Mouse (Mus musculus): ENCODE results near the gene Ldlr. TPM values are rescaled to one million over a fixed set of nuclear protein-coding genes. Genes with fewer than 3 reads are reported as not detected.

Gene Ldlr
- total and polyA plus RNA-seq, 3 experiments, result 69.1 to 90.6 TPM; not detected in 1

GRCm38 (mm10) chr9:21728261-21728832 lies 5.1 kb downstream of the Ldlr start:
- TF ChIP-seq POLR2AphosphoS2 (IDR thresholded peaks at IDR 0.05; ENCODE audit: low read length) (no peak), UBTF (IDR thresholded peaks at IDR 0.05; ENCODE audit: borderline replicate concordance, insufficient read depth, low read depth, low read length) (0 out of 2 replicates have a peak, but pooled peaks have one; percentile 5)
- no peaks in the 10 kb centered on the region for H3K9me3 ChIP-seq (replicated peaks; ENCODE audit: insufficient read depth, low read length)
- H3K79me2 ChIP-seq (ENCODE audit: control insufficient read depth, insufficient read depth, low read length, poor library complexity), result peaks cover 60% of the 10 kb centered on the region
- H3K36me3 ChIP-seq (ENCODE audit: control insufficient read depth in 1 of 2, insufficient read depth in 2 of 2, low read length in 2 of 2), result peaks cover 22 to 41% of the 10 kb centered on the region in 2 experiments
- H3K9ac ChIP-seq (ENCODE audit: control insufficient read depth, low read depth, low read length, poor library complexity, severe bottlenecking), result no peak overlapping the region
- peaks cover 10 to 37% of the 10 kb centered on the region in 2 experiments; a peak in 3 of 4 replicates for H3K4me1 ChIP-seq (ENCODE audit: control insufficient read depth in 1 of 2, insufficient read depth in 2 of 2, low read length in 2 of 2)
- no peak overlapping the region for H3K4me3 ChIP-seq (ENCODE audit: control insufficient read depth in 1 of 2, insufficient read depth in 1 of 2, low read depth in 2 of 2, low read length in 2 of 2)
- DNase-seq (ENCODE audit: low read depth, low spot score), result no peak
- H3K27ac ChIP-seq (ENCODE audit: control insufficient read depth, low read depth, low read length), result no peak overlapping the region
- H3K27me3 ChIP-seq (ENCODE audit: control insufficient read depth in 1 of 2, insufficient read depth in 2 of 2, low read length in 2 of 2), result no peaks in the 10 kb centered on the region

DNA sequence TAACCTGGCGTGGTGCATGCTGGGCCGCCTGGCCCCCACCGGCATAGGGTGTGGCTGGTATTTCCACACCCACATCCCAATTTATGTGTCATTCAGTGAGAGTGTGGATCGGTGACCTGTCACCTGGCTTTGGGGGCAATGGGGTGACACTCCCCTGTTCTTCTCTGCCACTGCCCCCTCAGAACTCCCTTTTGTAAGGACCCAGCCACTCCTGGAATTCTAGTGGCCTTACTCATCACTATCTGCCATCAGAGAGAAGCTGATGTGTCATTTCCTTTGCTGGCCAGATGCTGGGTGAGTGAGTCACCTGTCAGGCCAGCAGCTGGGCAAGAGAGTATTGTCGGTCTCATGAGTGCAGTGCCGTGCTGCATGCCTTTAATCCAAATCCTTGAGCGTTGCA lies 6.0 kb downstream of the Ldlr start:
- H3K4me1 ChIP-seq (ENCODE audit: control insufficient read depth in 1 of 2, insufficient read depth in 2 of 2, low read length in 2 of 2), result peaks cover 10 to 37% of the 10 kb centered on the region in 2 experiments; a peak in 3 of 4 replicates
- peaks cover 22 to 50% of the 10 kb centered on the region in 2 experiments for H3K36me3 ChIP-seq (ENCODE audit: control insufficient read depth in 1 of 2, insufficient read depth in 2 of 2, low read length in 2 of 2)
- peaks cover 57% of the 10 kb centered on the region for H3K79me2 ChIP-seq (ENCODE audit: control insufficient read depth, insufficient read depth, low read length, poor library complexity)
- H3K9me3 ChIP-seq (replicated peaks; ENCODE audit: insufficient read depth, low read length), result no peaks in the 10 kb centered on the region
- peak; percentile 59 for DNase-seq (ENCODE audit: low read depth, low spot score)
- no peak overlapping the region for H3K27ac ChIP-seq (ENCODE audit: control insufficient read depth, low read depth, low read length)
- H3K4me3 ChIP-seq (ENCODE audit: control insufficient read depth in 1 of 2, insufficient read depth in 1 of 2, low read depth in 2 of 2, low read length in 2 of 2), result no peak overlapping the region
- no peak overlapping the region for H3K9ac ChIP-seq (ENCODE audit: control insufficient read depth, low read depth, low read length, poor library complexity, severe bottlenecking)
- TF ChIP-seq POLR2A (IDR thresholded peaks at IDR 0.05; ENCODE audit: control insufficient read depth in 1 of 2, insufficient read depth in 1 of 2, low read depth in 1 of 2, low read length in 2 of 2, poor library complexity in 1 of 2), result 0 out of 4 replicates have a peak, but pooled peaks of 1 of the 2 experiments have one; percentile 20
- TF ChIP-seq NELFE (IDR thresholded peaks at IDR 0.05; ENCODE audit: low read depth, low read length), result no peak
- no peaks in the 10 kb centered on the region for H3K27me3 ChIP-seq (ENCODE audit: control insufficient read depth in 1 of 2, insufficient read depth in 2 of 2, low read length in 2 of 2)

GRCm38 (mm10) chr9:21732288-21732687 lies 9.0 kb downstream of the Ldlr start:
- H3K27ac ChIP-seq (ENCODE audit: control insufficient read depth, low read depth, low read length), result no peak overlapping the region
- H3K4me1 ChIP-seq (ENCODE audit: control insufficient read depth in 1 of 2, insufficient read depth in 2 of 2, low read length in 2 of 2), result peaks cover 0 to 14% of the 10 kb centered on the region in 2 experiments; a peak in 2 of 4 replicates
- no peak for DNase-seq (ENCODE audit: low read depth, low spot score)
- H3K79me2 ChIP-seq (ENCODE audit: control insufficient read depth, insufficient read depth, low read length, poor library complexity), result peaks cover 30% of the 10 kb centered on the region
- TF ChIP-seq RCOR1 (IDR thresholded peaks at IDR 0.05; ENCODE audit: low read depth, low read length), result no peak
- peak; percentile 92; the same call in 1 of the 2 replicates for TF ChIP-seq POLR2AphosphoS5 (IDR thresholded peaks at IDR 0.05; ENCODE audit: borderline replicate concordance, low read depth, low read length)
- H3K9ac ChIP-seq (ENCODE audit: control insufficient read depth, low read depth, low read length, poor library complexity, severe bottlenecking), result no peak overlapping the region
- H3K27me3 ChIP-seq (ENCODE audit: control insufficient read depth in 1 of 2, insufficient read depth in 2 of 2, low read length in 2 of 2), result no peaks in the 10 kb centered on the region
- peaks cover 8 to 76% of the 10 kb centered on the region in 2 experiments for H3K36me3 ChIP-seq (ENCODE audit: control insufficient read depth in 1 of 2, insufficient read depth in 2 of 2, low read length in 2 of 2)
- H3K4me3 ChIP-seq (ENCODE audit: control insufficient read depth in 1 of 2, insufficient read depth in 1 of 2, low read depth in 2 of 2, low read length in 2 of 2), result no peak overlapping the region
- no peaks in the 10 kb centered on the region for H3K9me3 ChIP-seq (replicated peaks; ENCODE audit: insufficient read depth, low read length)

DNA sequence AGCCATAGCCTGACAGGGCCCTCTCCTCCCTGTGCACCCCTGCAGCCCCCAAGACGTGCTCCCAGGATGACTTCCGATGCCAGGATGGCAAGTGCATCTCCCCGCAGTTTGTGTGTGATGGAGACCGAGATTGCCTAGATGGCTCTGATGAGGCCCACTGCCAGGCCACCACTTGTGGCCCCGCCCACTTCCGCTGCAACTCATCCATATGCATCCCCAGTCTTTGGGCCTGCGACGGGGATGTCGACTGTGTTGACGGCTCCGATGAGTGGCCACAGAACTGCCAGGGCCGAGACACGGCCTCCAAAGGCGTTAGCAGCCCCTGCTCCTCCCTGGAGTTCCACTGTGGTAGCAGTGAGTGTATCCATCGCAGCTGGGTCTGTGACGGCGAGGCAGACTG lies 10.2 kb downstream of the Ldlr start:
- H3K36me3 ChIP-seq (ENCODE audit: control insufficient read depth in 1 of 2, insufficient read depth in 2 of 2, low read length in 2 of 2), result peaks cover 8 to 82% of the 10 kb centered on the region in 2 experiments
- no peak for TF ChIP-seq POLR2AphosphoS2 (IDR thresholded peaks at IDR 0.05; ENCODE audit: low read length)
- TF ChIP-seq RAD21 (IDR thresholded peaks at IDR 0.05; ENCODE audit: low read depth, low read length), result no peak
- TF ChIP-seq EP300 (IDR thresholded peaks at IDR 0.05; ENCODE audit: low read depth in 1 of 2, low read length in 2 of 2), result no peak
- TF ChIP-seq SMC3 (IDR thresholded peaks at IDR 0.05; ENCODE audit: low read depth, low read length), result no peak
- TF ChIP-seq NELFE (IDR thresholded peaks at IDR 0.05; ENCODE audit: low read depth, low read length), result no peak
- no peak; a peak in 1 of 4 replicates for TF ChIP-seq POLR2A (IDR thresholded peaks at IDR 0.05; ENCODE audit: control insufficient read depth in 1 of 2, insufficient read depth in 1 of 2, low read depth in 1 of 2, low read length in 2 of 2, poor library complexity in 1 of 2)
- no peak for TF ChIP-seq MAFK (IDR thresholded peaks at IDR 0.05; ENCODE audit: borderline replicate concordance, low read depth, low read length)
- no peak for TF ChIP-seq CHD2 (IDR thresholded peaks at IDR 0.05; ENCODE audit: low read length)
- TF ChIP-seq SIN3A (IDR thresholded peaks at IDR 0.05; ENCODE audit: low read length), result no peak
- TF ChIP-seq MEF2A (IDR thresholded peaks at IDR 0.05; ENCODE audit: extremely low read depth, insufficient replicate concordance, low read depth, low read length, poor library complexity, severe bottlenecking), result no peak
- no peak for TF ChIP-seq ZKSCAN1 (IDR thresholded peaks at IDR 0.05; ENCODE audit: low read depth, low read length)
- no peak for TF ChIP-seq ZNF384 (IDR thresholded peaks at IDR 0.05; ENCODE audit: low read depth, low read length)
- TF ChIP-seq TCF12 (IDR thresholded peaks at IDR 0.05; ENCODE audit: low read depth, low read length), result no peak
- H3K4me3 ChIP-seq (ENCODE audit: control insufficient read depth in 1 of 2, insufficient read depth in 1 of 2, low read depth in 2 of 2, low read length in 2 of 2), result no peak overlapping the region
- no peak overlapping the region for H3K9ac ChIP-seq (ENCODE audit: control insufficient read depth, low read depth, low read length, poor library complexity, severe bottlenecking)
- no peaks in the 10 kb centered on the region for H3K9me3 ChIP-seq (replicated peaks; ENCODE audit: insufficient read depth, low read length)
- no peaks in the 10 kb centered on the region for H3K27me3 ChIP-seq (ENCODE audit: control insufficient read depth in 1 of 2, insufficient read depth in 2 of 2, low read length in 2 of 2)
- DNase-seq (ENCODE audit: low read depth, low spot score), result no peak
- H3K79me2 ChIP-seq (ENCODE audit: control insufficient read depth, insufficient read depth, low read length, poor library complexity), result peaks cover 20% of the 10 kb centered on the region
- H3K4me1 ChIP-seq (ENCODE audit: control insufficient read depth in 1 of 2, insufficient read depth in 2 of 2, low read length in 2 of 2), result peaks cover 0 to 13% of the 10 kb centered on the region in 2 experiments; a peak in 2 of 4 replicates
- no peak overlapping the region for H3K27ac ChIP-seq (ENCODE audit: control insufficient read depth, low read depth, low read length)

Data from MEL (cell line).